Mouse (Mus musculus) ES-E14 (cell line): ENCODE data around the gene Phka2. TPM values are rescaled to one million over a fixed set of nuclear protein-coding genes. Genes with fewer than 3 reads are reported as not detected.
A peak's percentile ranks its signal among the peaks of the same experiment; 100 is the strongest.

Source experiments
- DNase-seq: peaks from one replicate; pipeline ENCODE4 v3.0.0-alpha.2; 2013; ENCODE audit warnings: low read depth, low spot score
- H3K27ac ChIP-seq: 2 replicates; pipeline ENCODE4 v1.5.1; 2012; ENCODE audit warnings: low read depth, mild to moderate bottlenecking, low read length, moderate library complexity, mixed read lengths; ENCODE audit not compliant: poor library complexity, insufficient read depth, severe bottlenecking
- H3K36me3 ChIP-seq: 2 replicates; pipeline ENCODE4 v1.6.1; 2012; ENCODE audit warnings: mild to moderate bottlenecking, low read length, moderate library complexity, mixed read lengths; ENCODE audit not compliant: control insufficient read depth, poor library complexity, insufficient read depth, severe bottlenecking
- H3K4me1 ChIP-seq, 2 experiments: fragments of 150-350 bp in 1 of 2; sonication (generic) in 1 of 2; 2 replicates each; pipeline ENCODE4 v1.6.1; 2012; ENCODE audit warnings: low read length in 2 of 2, mild to moderate bottlenecking in 1 of 2, mixed read lengths in 1 of 2; ENCODE audit not compliant: control insufficient read depth in 2 of 2, insufficient read depth in 2 of 2, poor library complexity in 1 of 2
- H3K4me3 ChIP-seq, 2 experiments: fragments of 150-350 bp in 1 of 2; sonication (generic) in 1 of 2; 2 replicates each; pipeline ENCODE4 v1.5.1; 2012; ENCODE audit warnings: low read length in 2 of 2, low read depth in 1 of 2, mild to moderate bottlenecking in 1 of 2, mixed read lengths in 1 of 2; ENCODE audit not compliant: insufficient read depth in 1 of 2, poor library complexity in 1 of 2, severe bottlenecking in 1 of 2
- H3K9ac ChIP-seq: 2 replicates; pipeline ENCODE4 v1.6.1; 2012; ENCODE audit warnings: low read depth, mild to moderate bottlenecking, low read length, mixed read lengths; ENCODE audit not compliant: poor library complexity, insufficient read depth, severe bottlenecking
- H3K9me3 ChIP-seq: fragments of 150-350 bp; sonication (generic); 2 replicates; pipeline ENCODE4 v1.6.1; 2012; ENCODE audit warnings: low read depth, mild to moderate bottlenecking, low read length; ENCODE audit not compliant: control insufficient read depth, insufficient read depth
- CHD2 ChIP-seq: IDR thresholded peaks from 2 replicates; pipeline ENCODE4 v1.6.1; 2014; ENCODE audit warnings: mild to moderate bottlenecking, low read depth, low read length, inconsistent platforms
- HCFC1 ChIP-seq: IDR thresholded peaks from 2 replicates; pipeline ENCODE4 v1.6.1; 2012; ENCODE audit warnings: low read length, inconsistent platforms, borderline replicate concordance; ENCODE audit not compliant: insufficient read depth
- MAFK ChIP-seq: IDR thresholded peaks from 2 replicates; pipeline ENCODE4 v1.6.1; 2014; ENCODE audit warnings: mild to moderate bottlenecking, low read depth, low read length, inconsistent platforms; ENCODE audit not compliant: insufficient read depth
- ZC3H11A ChIP-seq: IDR thresholded peaks from 2 replicates; pipeline ENCODE4 v1.6.1; 2012; ENCODE audit warnings: low read depth, mild to moderate bottlenecking, inconsistent platforms, low read length, borderline replicate concordance
- ZNF384 ChIP-seq: IDR thresholded peaks from 2 replicates; pipeline ENCODE4 v1.6.1; 2012; ENCODE audit warnings: low read depth, low read length, inconsistent platforms
- in situ Hi-C, 2 experiments: fragments of 600-800 bp; cut with MboI; formaldehyde crosslinking; loops; one replicate each; pipeline ENCODE4 v1.15.1; 2025; ENCODE audit warnings: low sequenced_read_pairs in 2 of 2, inconsistent platforms in 1 of 2; ENCODE audit not compliant: unreplicated experiment in 2 of 2
- total RNA-seq: library from RNA; depleted of rRNA; stranded (reverse); fragments of 300-350 nt; gene quantifications from 2 replicates; pipeline ENCODE4 v1.2.3, GENCODE M21; 2012

Phka2 gene
- total RNA-seq, 1 experiment: 10.8 TPM

DNA sequence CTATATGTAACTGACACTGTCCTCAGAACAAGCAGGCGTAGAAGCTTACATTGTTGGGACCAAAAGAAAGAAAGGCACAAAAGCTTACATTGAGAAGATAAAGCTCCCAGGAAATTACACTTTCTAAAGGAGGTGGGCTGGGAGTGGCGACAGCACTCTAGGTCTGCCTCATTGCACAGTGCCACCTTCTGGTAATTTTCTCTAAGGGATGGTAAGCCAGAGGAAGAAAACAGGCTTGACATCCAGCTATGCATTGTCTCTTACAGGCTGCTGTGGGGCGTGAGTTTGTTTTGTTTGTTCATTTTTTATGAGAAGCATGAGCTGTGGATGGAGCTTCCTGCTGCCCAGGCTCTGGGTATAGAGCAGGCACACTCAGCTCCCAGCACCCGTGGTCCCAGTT, 50.1 kb downstream of the Phka2 start:
- in situ Hi-C loops: no loop called here
- H3K9me3 ChIP-seq: no peaks in the 10 kb centered on the region
- no peak overlapping the region for H3K27ac ChIP-seq
- H3K36me3 ChIP-seq: no peaks in the 10 kb centered on the region
- H3K9ac ChIP-seq: no peak overlapping the region
- TF ChIP-seq HCFC1: no peak
- TF ChIP-seq MAFK: no peak
- TF ChIP-seq CHD2: no peak
- TF ChIP-seq ZNF384: no peak
- peak; percentile 4 for DNase-seq
- no peaks in the 10 kb centered on the region for H3K4me1 ChIP-seq
- no peak overlapping the region for H3K4me3 ChIP-seq

DNA sequence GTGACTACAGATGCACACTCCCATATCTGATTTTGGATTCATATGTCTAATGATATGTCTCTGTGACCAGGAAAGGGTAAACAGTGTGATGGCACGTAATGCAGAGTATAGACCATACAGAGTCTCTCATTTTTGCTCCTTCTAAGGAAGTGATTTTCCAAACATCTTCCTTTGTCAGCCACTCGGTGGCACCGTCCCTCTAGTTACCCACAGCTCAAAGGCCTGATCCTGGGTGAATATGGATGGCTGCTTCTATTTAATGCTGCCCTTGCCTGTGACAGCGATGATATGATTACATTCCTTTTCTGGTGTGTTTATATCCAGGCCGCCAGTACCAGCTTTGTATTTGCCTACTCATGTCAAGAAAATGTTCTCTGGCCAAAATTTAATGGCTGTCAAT, 81.6 kb downstream of the Phka2 start:
- no peak for TF ChIP-seq CHD2
- TF ChIP-seq ZNF384: no peak
- TF ChIP-seq HCFC1: no peak
- TF ChIP-seq ZC3H11A: no peak
- no peak for TF ChIP-seq MAFK
- no peak overlapping the region for H3K4me3 ChIP-seq
- DNase-seq: no peak
- H3K4me1 ChIP-seq: no peaks in the 10 kb centered on the region; a peak in 1 of 4 replicates
- no peak overlapping the region for H3K27ac ChIP-seq
- H3K36me3 ChIP-seq: no peaks in the 10 kb centered on the region
- no peaks in the 10 kb centered on the region for H3K9me3 ChIP-seq
- in situ Hi-C loops: no loop called here
- no peak overlapping the region for H3K9ac ChIP-seq

DNA sequence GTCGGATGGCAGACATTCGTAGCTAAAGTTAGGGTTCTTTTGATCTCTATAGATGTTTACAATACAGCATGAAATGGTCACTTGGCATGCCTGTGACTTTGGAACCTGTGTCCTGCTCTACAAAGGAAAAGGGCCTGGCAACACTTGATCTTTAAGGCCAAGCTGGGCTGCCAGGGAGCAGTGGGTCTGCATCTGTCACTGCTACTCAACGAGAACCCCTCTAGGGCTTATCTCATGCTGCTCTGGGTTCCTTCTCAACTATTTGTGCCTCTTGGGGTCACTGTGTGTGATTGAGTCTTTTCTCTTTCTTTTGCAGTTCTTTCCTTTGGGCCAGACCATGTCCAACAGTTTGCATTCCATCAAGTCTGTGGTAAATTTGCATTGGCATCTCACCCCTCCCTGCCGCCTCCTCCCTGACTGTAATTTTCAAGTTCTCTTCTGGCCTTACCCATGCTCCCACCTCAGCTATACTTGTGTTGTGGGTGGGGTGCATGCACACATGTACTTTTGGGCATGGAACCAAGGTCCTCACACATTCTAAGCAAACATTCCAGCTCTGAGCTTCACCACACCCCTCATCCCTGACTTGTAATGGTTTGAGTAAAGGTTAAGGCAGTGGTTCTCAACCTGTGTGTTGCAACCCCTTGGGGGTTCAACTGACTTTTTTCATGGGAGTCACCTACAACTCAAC, 82.3 kb downstream of the Phka2 start:
- TF ChIP-seq MAFK: no peak
- no peak for TF ChIP-seq HCFC1
- TF ChIP-seq ZC3H11A: no peak
- no peak for TF ChIP-seq ZNF384
- TF ChIP-seq CHD2: no peak
- H3K27ac ChIP-seq: no peak overlapping the region
- no peaks in the 10 kb centered on the region for H3K9me3 ChIP-seq
- no peaks in the 10 kb centered on the region; a peak in 1 of 4 replicates for H3K4me1 ChIP-seq
- H3K4me3 ChIP-seq: no peak overlapping the region
- DNase-seq: no peak
- no peak overlapping the region for H3K9ac ChIP-seq
- H3K36me3 ChIP-seq: no peaks in the 10 kb centered on the region
- in situ Hi-C loops: no loop called here

DNA sequence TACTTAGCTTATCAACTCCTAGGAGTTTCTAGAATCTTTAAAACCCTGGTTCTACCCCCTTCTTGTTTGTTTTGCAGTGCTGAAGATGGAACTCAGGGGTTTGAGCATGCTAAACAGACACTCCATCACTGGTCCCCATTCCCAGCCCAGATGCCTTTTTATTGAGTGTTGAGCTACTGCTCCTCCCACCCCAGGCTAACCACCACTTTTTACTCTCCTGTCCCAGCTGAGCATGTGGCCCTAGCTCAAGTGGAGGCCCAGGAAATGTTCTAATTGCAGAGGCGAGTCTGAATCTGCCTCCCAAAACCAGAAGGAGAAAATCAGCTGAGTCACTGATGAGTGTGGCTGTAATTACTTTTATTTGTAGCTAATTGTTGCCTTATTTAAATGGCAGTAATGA, 83.1 kb downstream of the Phka2 start:
- H3K27ac ChIP-seq: no peak overlapping the region
- no peaks in the 10 kb centered on the region; a peak in 1 of 4 replicates for H3K4me1 ChIP-seq
- no peak for DNase-seq
- H3K9me3 ChIP-seq: no peaks in the 10 kb centered on the region
- in situ Hi-C loops: no loop called here
- H3K4me3 ChIP-seq: no peak overlapping the region
- TF ChIP-seq ZNF384 (no peak), MAFK (no peak), CHD2 (no peak), ZC3H11A (no peak), HCFC1 (no peak)
- no peaks in the 10 kb centered on the region for H3K36me3 ChIP-seq
- no peak overlapping the region for H3K9ac ChIP-seq

DNA sequence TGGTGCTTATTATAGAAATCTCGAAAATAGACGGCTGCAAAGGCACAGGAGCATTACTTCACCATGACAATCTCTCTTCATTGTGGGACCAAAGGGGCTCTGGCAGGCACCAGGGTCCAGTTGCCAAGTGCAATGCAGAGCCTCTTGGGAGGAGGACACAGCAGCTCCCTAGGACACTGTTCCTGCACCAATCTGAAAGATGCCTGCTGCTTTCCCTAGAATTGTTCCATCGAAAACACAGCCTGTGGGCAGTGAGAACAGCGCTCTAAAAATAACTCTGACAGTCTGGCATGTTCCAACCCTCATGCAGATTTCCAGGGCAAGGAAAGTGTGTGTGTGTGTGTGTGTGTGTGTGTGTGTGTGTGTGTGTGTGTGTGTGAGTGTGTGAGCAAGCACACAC, 86.6 kb downstream of the Phka2 start:
- H3K27ac ChIP-seq: no peak overlapping the region
- H3K4me1 ChIP-seq: no peaks in the 10 kb centered on the region; a peak in 1 of 4 replicates
- no peaks in the 10 kb centered on the region for H3K9me3 ChIP-seq

More for the DNA sequence above, 86.6 kb downstream of the Phka2 start:
- in situ Hi-C loops: no loop called here
- TF ChIP-seq ZNF384 (no peak), CHD2 (no peak), ZC3H11A (no peak), MAFK (no peak), HCFC1 (no peak)
- Histone ChIP-seq H3K4me3 (no peak overlapping the region), H3K36me3 (no peaks in the 10 kb centered on the region), H3K9ac (no peak overlapping the region)
- no peak for DNase-seq
